Mouse (Mus musculus) heart, embryonic 10.5 days (tissue): ENCODE results near the gene Sema3g. TPM values are rescaled to one million over a fixed set of nuclear protein-coding genes. Genes with fewer than 3 reads are reported as not detected.

Experiments used
- DNase-seq: peaks from one replicate; pipeline ENCODE4 v3.0.0-alpha.2; 2017; ENCODE audit warnings: low spot score
- H3K27ac ChIP-seq: fragments of 300-500 bp; sonication (generic); 2 replicates; pipeline ENCODE4 v1.5.1; 2016; ENCODE audit warnings: mild to moderate bottlenecking
- H3K27me3 ChIP-seq: fragments of 300-500 bp; sonication (generic); 2 replicates; pipeline ENCODE4 v1.6.1; 2016; ENCODE audit warnings: mild to moderate bottlenecking; ENCODE audit not compliant: poor library complexity, insufficient read depth, severe bottlenecking
- H3K36me3 ChIP-seq: fragments of 300-500 bp; sonication (generic); 2 replicates; pipeline ENCODE4 v1.6.1; 2016; ENCODE audit warnings: mild to moderate bottlenecking, moderate library complexity
- H3K4me1 ChIP-seq: fragments of 300-500 bp; sonication (generic); 2 replicates; pipeline ENCODE4 v1.6.1; 2016; ENCODE audit warnings: mild to moderate bottlenecking
- H3K4me3 ChIP-seq: fragments of 300-500 bp; sonication (generic); 2 replicates; pipeline ENCODE4 v1.5.1; 2016; ENCODE audit warnings: mild to moderate bottlenecking, moderate library complexity
- H3K9me3 ChIP-seq: fragments of 300-500 bp; sonication (generic); 2 replicates; pipeline ENCODE4 v1.6.1; 2016; ENCODE audit warnings: mild to moderate bottlenecking, moderate library complexity
- WGBS: fragments of 180-500 bp; shearing (Covaris S2); methylation state at CpG from one replicate; pipeline ENCODE4 v1.1.7; 2016; 5-methylcytosine and 5-hydroxymethylcytosine counted together
- polyA plus RNA-seq: library from polyadenylated mRNA; unstranded; fragments of >200 nt; fragmentation: Nextera tagmentation; extraction: Ambion mirVana; gene quantifications from 2 replicates; pipeline ENCODE4 v1.2.1, GENCODE M21; 2016

The Sema3g gene
- 0.47 and 0.54 TPM in 2 replicates for polyA plus RNA-seq

GRCm38 (mm10) chr14:31217666-31218065 lies at the start of gene Sema3g:
Sema3g (plus strand) TSS chr14:31217860.
- Histone ChIP-seq H3K4me1 (peaks cover 64% of the 10 kb centered on the region), H3K27me3 (0 out of 2 replicates have a peak, but pooled peaks cover 10% of the 10 kb centered on the region), H3K27ac (peak within 1 kb of the TSS; percentile 82), H3K36me3 (peaks cover 2% of the 10 kb centered on the region), H3K4me3 (peak within 1 kb of the TSS; percentile 41), H3K9me3 (no peaks in the 10 kb centered on the region)
- WGBS = 9% methylated on average over 11 of the region's 11 CpGs
- peak; percentile 91 for DNase-seq

DNA sequence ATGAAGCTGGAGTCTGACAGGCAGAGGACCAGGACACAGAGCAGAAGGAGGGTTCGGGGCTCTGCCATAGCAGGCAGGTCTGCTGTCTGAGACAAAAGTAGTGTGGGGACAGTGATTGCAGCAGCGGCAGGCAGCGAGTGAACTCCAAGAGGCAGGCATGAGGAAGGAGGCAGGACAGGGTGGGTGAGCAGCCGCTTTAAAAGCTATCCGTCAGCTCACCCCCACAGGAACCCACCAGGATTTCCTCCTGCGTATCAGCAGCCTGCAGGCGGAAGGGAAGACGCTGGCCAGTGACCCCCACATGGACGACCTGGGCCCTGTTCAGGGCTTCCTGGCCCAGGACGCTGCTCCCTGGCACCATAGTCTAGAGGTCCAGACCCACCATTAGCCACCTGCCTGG lies 49.2 kb upstream of the Sema3g start, which contains the start of gene Stab1:
Stab1 (minus strand) TSS at position 217 of the 400 bp plus-strand sequence.
- Histone ChIP-seq H3K36me3 (peaks cover 42% of the 10 kb centered on the region), H3K9me3 (no peaks in the 10 kb centered on the region), H3K27ac (peak within 1 kb of the TSS; percentile 77), H3K4me1 (peaks cover 47% of the 10 kb centered on the region), H3K27me3 (no peaks in the 10 kb centered on the region), H3K4me3 (peak within 1 kb of the TSS; percentile 47)
- WGBS = 33% methylated on average over 10 of the region's 10 CpGs
- no peak for DNase-seq

GRCm38 (mm10) chr14:31169508-31169907 lies 48.2 kb upstream of the Sema3g start:
- 58% methylated on average over 6 of the region's 6 CpGs for WGBS
- H3K4me1 ChIP-seq = peaks cover 46% of the 10 kb centered on the region

DNA sequence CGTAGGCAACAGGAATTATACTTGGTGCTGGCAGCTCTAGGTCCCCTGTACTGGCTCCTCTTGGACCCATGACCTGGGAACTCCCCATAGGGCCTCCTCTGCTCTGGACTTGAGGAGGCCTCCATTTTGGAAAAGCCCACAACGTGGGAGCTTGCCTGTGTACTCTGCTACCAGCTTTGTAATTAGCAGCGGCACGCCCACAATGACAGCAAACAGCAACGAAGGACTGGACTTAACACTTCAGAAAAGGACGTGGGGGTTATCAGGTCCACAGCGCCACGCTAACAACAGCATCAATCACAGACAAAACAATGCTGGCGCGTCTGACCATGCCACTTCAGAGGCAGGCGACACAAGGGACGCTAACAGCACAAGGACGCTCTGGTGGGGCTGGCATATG lies 46.7 kb upstream of the Sema3g start:
- Histone ChIP-seq H3K4me3 (no peak overlapping the region), H3K9me3 (no peaks in the 10 kb centered on the region), H3K27me3 (no peaks in the 10 kb centered on the region), H3K27ac (no peak overlapping the region), H3K4me1 (peaks cover 35% of the 10 kb centered on the region), H3K36me3 (peaks cover 64% of the 10 kb centered on the region)
- no peak for DNase-seq
- 82% methylated on average over 13 of the region's 13 CpGs for WGBS

More at GRCm38 (mm10) chr14:31169508-31169907, 48.2 kb upstream of the Sema3g start:
- no peaks in the 10 kb centered on the region for H3K9me3 ChIP-seq
- DNase-seq = no peak
- no peak overlapping the region for H3K27ac ChIP-seq
- H3K27me3 ChIP-seq = no peaks in the 10 kb centered on the region
- H3K36me3 ChIP-seq = peaks cover 50% of the 10 kb centered on the region
- H3K4me3 ChIP-seq = no peak overlapping the region

DNA sequence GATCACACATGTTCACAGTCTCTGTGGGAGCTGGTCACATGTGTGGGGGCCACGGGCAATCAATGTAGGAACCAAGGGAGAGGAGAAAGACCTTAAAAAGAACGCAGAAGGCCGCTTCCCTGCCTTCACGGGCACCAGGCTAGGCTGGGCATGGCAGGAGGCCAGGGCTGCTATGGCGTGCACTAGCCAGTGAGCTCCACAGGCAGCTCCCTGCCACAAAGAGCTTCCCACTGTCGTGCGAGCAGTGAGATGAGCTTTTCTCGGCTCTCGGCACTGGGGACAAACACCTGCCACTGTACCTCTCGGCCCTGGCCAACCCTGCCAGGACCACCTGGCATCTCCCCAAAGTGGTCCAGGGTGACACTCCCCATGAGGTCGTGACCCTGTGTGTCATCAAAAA lies 46.3 kb upstream of the Sema3g start:
- Histone ChIP-seq H3K27me3 (no peaks in the 10 kb centered on the region), H3K4me3 (no peak overlapping the region), H3K4me1 (peaks cover 35% of the 10 kb centered on the region), H3K36me3 (peaks cover 69% of the 10 kb centered on the region), H3K9me3 (no peaks in the 10 kb centered on the region), H3K27ac (no peak overlapping the region)
- WGBS = 89% methylated on average over 11 of the region's 11 CpGs
- DNase-seq = no peak

DNA sequence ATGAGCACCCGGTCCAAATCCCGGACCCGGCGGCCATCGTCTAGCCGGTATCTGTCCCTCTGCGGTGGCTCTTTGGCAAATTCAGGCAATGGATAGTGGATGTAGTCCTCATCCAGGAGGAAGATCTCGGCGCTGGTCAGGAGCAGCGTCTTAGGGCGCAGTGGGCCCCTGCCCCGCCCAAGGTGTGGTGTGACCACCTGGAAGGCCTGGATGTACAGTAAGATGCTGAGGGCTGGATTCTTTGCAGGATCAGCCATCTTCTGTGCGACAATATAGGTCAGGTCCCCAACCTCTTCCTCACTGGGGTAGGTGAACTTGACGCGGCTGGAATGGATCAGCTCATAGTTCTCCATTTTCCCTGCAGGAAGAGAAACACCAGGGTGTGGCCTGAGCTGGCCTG lies 45.8 kb upstream of the Sema3g start:
- DNase-seq = no peak
- no peaks in the 10 kb centered on the region for H3K27me3 ChIP-seq
- 95% methylated on average over 15 of the region's 15 CpGs for WGBS
- peaks cover 34% of the 10 kb centered on the region for H3K4me1 ChIP-seq
- H3K4me3 ChIP-seq = no peak overlapping the region
- H3K27ac ChIP-seq = no peak overlapping the region
- no peaks in the 10 kb centered on the region for H3K9me3 ChIP-seq
- peaks cover 73% of the 10 kb centered on the region for H3K36me3 ChIP-seq

GRCm38 (mm10) chr14:31172781-31173455 lies 44.7 kb upstream of the Sema3g start:
- H3K9me3 ChIP-seq = no peaks in the 10 kb centered on the region
- peaks cover 84% of the 10 kb centered on the region for H3K36me3 ChIP-seq
- H3K4me3 ChIP-seq = no peak overlapping the region
- peaks cover 34% of the 10 kb centered on the region for H3K4me1 ChIP-seq
- DNase-seq = no peak
- no peaks in the 10 kb centered on the region for H3K27me3 ChIP-seq
- no peak overlapping the region; the same call in 1 of the 2 replicates for H3K27ac ChIP-seq
- WGBS = 72% methylated on average over 18 of the region's 18 CpGs

- no peaks in the 10 kb centered on the region for H3K9me3 ChIP-seq
- no peak for DNase-seq
- H3K4me1 ChIP-seq = peaks cover 30% of the 10 kb centered on the region
- 87% methylated on average over 7 of the region's 7 CpGs for WGBS
- peaks cover 88% of the 10 kb centered on the region for H3K36me3 ChIP-seq
- no peaks in the 10 kb centered on the region for H3K27me3 ChIP-seq
- no peak overlapping the region for H3K4me3 ChIP-seq
- H3K27ac ChIP-seq = no peak overlapping the region; the same call in 1 of the 2 replicates
Measured at GRCm38 (mm10) chr14:31173537-31173936, 44.1 kb upstream of the Sema3g start.

GRCm38 (mm10) chr14:31177287-31177686 lies 40.4 kb upstream of the Sema3g start:
- no peak overlapping the region for H3K4me3 ChIP-seq
- DNase-seq = no peak
- H3K9me3 ChIP-seq = no peaks in the 10 kb centered on the region
- 88% methylated on average over 16 of the region's 16 CpGs for WGBS
- peaks cover 32% of the 10 kb centered on the region for H3K4me1 ChIP-seq
- H3K27ac ChIP-seq = no peak overlapping the region
- peaks cover 98% of the 10 kb centered on the region for H3K36me3 ChIP-seq
- no peaks in the 10 kb centered on the region for H3K27me3 ChIP-seq

DNA sequence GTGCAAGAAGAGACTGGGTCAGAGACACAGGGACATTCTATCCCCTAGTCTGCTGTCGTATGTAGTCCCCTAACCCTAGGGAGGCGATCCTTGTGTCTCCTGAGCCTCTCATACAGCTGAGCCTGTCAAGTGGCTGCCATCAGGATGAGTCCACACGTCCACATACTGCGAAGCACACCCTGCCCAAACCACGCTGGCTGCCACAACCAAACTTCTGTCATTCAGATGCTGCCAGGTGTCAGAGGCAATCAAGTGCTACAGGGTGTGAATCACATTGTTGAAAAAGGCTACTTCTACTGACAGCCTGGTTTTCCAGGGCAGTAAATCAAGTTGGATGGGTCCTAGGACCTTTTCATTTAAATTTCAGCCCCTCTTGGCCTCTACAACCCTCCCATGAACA lies 39.9 kb upstream of the Sema3g start:
- peaks cover 98% of the 10 kb centered on the region for H3K36me3 ChIP-seq
- 90% methylated on average over 5 of the region's 5 CpGs for WGBS

GRCm38 (mm10) chr14:31179677-31180365 lies 37.8 kb upstream of the Sema3g start:
- WGBS = 84% methylated on average over 12 of the region's 12 CpGs
- H3K4me3 ChIP-seq = no peak overlapping the region
- H3K27ac ChIP-seq = no peak overlapping the region
- H3K9me3 ChIP-seq = no peaks in the 10 kb centered on the region
- DNase-seq = no peak
- H3K4me1 ChIP-seq = peaks cover 33% of the 10 kb centered on the region
- H3K36me3 ChIP-seq = peaks cover 98% of the 10 kb centered on the region
- no peaks in the 10 kb centered on the region for H3K27me3 ChIP-seq

More for the DNA sequence above, 39.9 kb upstream of the Sema3g start:
- no peaks in the 10 kb centered on the region for H3K9me3 ChIP-seq
- no peaks in the 10 kb centered on the region for H3K27me3 ChIP-seq
- H3K4me1 ChIP-seq = peaks cover 32% of the 10 kb centered on the region
- H3K27ac ChIP-seq = no peak overlapping the region
- no peak overlapping the region for H3K4me3 ChIP-seq
- no peak for DNase-seq

GRCm38 (mm10) chr14:31181512-31181911 lies 36.1 kb upstream of the Sema3g start:
- Histone ChIP-seq H3K4me1 (peaks cover 27% of the 10 kb centered on the region), H3K4me3 (no peak overlapping the region), H3K36me3 (peaks cover 98% of the 10 kb centered on the region), H3K9me3 (no peaks in the 10 kb centered on the region), H3K27me3 (no peaks in the 10 kb centered on the region), H3K27ac (peak overlapping the region; percentile 39; the same call in 1 of the 2 replicates)
- 80% methylated on average over 4 of the region's 4 CpGs for WGBS
- DNase-seq = no peak

GRCm38 (mm10) chr14:31182786-31183290 lies 34.8 kb upstream of the Sema3g start:
- Histone ChIP-seq H3K4me3 (no peak overlapping the region), H3K27ac (no peak overlapping the region), H3K27me3 (no peaks in the 10 kb centered on the region), H3K4me1 (peaks cover 25% of the 10 kb centered on the region), H3K9me3 (no peaks in the 10 kb centered on the region), H3K36me3 (peaks cover 98% of the 10 kb centered on the region)
- 60% methylated on average over 2 of the region's 2 CpGs for WGBS
- no peak for DNase-seq
